Mouse (Mus musculus) thymus, postnatal 0 days (tissue): Measurements from ENCODE around the gene Lamb3. TPM values are rescaled to one million over a fixed set of nuclear protein-coding genes. Genes with fewer than 3 reads are reported as not detected.

ENCODE experiments used
- DNase-seq: peaks from one replicate; pipeline ENCODE4 v3.0.0-alpha.2; 2015; ENCODE audit warnings: low spot score
- polyA plus RNA-seq: library from polyadenylated mRNA; unstranded; fragments of >200 nt; fragmentation: Nextera tagmentation; extraction: Ambion mirVana; gene quantifications from 2 replicates; pipeline ENCODE4 v1.2.1, GENCODE M21; 2015

The Lamb3 gene
- polyA plus RNA-seq, 1 experiment from 2014 or later = 22.2 TPM

DNA sequence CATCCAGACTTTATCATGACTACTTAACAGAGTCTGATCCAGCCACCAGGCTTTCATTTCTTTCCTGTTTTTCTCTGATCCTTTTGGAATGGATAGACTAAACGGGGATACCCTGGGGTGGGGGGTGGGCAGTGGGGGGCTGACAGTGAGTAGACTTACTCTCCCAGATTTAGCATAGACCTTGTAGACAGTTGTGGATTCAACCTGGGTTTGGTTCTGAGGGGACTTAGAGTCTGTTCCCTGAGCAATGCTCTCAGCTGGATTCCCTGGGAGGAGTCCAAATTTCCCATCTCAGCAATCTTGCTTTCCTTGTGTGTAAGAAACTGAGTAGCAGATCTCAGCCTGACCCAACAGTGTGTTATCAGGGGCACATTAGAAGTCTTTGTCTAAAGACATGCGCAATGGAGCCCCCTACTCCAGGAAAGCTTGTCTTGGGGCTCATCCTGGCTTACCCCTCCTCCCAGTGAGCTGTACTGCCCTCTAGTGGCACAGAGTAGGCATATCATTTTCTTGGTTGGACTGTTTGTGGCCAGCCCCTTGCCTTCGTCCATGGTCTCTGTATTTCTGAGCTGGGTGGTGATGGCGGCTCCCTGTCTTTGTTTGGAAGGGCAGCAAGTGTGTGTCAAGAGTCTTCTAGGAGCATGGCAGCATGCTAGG is 169.1 kb downstream of the Lamb3 start:
- peak; percentile 70 for DNase-seq

DNA sequence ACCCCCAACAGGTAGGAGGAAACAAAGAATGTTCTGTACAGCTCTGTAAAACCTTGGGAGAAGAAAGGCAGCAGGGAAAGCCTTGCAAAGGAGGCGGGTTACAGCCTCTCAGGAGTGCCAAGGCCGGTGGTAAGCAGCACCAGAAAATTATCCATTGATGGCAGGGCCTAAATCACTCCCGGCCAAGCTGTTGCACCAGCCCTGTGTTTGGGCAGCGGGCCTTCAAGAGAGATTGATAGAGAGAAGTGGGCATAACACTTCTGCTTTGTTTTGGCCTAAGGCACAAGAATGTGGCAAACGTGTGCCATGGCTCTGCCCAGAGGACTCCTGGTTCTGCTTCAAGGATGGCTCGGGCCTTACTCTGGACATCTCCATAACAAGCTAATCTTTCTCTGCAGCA is 172.1 kb downstream of the Lamb3 start:
- DNase-seq = no peak

DNA sequence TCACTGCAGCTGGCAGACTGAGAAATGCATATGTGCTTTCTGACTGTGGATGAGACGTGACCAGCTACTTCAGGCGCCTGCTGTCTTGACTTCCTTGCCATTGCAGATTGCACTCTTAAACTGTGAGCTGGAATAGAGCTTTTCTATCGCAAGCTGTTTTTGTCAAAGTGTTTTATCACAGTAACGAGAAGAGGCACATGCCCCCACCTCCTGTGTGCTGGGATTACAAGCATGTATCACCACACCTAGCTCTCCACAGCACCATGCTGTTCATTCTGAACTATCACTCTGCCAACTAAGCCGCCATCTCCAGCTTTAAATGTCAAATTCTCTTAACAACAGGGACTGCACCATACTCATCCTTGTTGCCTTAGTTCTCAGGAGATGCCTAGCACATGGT is 173.4 kb downstream of the Lamb3 start:
- no peak for DNase-seq

DNA sequence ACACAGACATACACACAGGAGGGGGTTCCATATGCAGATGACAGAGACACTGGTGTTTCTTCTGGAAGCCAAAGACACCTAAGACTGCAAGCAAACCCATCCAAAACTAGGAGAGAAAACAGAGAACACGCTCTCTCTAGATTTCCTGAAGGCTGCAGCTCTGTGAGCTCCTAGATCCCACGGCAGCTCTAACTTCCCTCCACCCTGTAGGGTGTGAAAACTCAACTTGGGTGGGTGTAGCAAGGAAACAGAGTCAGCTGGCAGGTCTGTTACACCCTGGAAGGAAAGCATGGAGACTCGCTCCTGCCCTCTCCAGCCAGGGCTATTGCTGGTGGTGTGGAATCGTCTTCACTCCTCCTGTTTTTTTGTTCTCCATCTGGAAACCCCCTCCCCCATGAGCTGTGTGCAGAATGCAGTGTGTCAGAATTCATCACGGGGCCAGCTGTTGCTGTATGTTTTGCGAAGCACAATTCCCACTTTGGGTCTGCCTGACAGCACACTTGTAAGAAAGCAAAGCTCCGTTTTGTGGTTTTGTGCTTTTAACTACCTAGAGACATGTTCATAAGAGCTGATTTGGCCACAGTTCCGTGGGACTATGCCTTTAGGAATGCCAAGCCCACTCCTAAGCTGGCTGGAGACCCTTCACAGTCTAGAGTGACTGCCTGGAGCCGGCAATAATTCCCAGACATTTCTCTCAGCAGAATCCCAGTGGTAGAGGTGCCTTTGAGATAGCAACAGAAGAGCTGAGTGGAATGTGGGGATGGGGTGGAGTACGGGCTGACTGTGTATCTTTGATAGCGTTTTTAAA is 174.3 kb downstream of the Lamb3 start:
- no peak for DNase-seq

DNA sequence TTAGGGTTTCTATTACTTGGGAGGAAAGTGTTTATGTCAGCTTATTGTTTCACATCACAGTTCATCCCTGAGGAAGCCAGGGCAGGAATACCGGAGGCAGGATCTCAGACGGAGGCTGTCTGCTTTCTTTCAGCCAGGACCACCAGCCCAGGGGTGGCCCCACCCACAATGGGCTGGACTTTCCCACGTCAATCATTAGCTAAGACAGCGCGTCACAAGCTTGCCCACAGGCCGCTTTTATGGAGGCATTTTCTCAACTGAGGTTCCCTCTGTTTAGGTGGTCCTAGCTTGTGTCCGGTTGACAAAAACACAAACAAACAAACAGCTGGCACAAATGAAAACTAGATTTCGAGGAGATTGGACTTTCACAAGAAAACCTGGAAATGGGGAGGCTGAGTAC is 174.9 kb downstream of the Lamb3 start:
- peak; percentile 75 for DNase-seq

DNA sequence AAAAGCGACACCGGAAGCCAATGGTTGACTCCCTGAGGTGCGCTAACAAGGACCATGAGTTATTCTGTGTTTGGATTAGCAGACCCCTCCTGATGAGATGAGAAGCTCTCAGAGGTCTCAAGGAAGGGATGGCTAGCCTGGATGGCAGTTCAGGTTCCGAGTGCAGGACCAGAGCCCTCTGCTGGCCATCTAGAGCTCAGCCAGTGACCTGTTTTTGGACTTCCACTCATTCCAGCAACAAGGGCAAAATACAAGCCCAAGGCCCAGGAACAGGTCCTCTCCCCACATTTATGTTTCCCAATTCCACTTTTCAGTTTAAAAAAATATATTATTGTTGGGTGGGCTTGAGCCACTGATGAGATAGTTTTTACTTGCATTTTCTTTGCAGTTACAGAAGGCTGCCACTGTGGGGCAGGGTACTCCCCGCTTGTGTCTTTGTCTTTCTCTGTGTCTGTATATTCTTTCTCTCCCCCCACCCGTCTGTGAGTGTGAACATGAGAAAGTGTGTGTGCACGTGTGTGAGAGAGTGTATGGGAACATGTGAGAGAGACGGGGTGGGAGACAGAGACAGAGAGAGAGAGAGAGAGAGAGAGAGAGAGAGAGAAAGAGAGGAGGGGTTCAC is 175.5 kb downstream of the Lamb3 start:
- peak; percentile 68 for DNase-seq

DNA sequence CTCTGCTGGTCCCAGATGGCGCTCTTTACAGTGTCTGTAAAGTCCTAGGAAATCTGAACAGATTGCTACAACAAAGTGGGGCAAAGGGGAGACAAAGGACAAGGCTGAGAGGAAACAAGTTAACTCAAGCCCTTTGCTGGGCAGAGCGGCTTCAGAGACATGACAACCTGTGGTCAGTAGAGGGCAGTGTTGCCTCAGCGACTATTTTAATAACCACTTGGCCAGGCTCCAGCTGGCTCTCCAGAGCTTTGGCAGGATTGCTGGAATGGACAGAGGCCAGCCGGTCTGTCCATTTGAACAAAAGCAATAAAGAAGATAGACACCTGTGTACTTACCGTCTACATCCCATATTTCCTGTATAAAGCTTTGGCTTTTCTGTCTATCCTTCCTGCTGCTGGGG is 178.6 kb downstream of the Lamb3 start:
- peak; percentile 73 for DNase-seq

DNA sequence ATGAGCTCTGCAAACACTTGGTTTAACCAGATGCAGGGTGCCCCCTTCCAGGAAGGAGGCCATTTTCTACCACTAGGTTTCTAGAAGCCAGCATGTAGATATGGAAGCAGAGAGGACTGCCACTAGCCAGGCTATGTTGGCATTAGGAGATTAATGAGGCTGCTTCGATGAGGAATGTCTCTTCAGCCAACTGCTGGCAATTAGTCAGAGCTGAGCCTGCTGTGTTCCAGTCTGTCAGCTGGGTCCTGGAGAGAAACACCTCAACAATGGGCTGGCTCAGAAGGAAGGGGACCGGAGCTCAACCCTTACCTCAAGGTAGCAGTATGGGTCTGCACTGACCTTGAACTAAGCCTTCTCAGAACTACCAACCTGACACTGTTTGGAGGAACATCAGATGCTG is 179.7 kb downstream of the Lamb3 start:
- DNase-seq = no peak

DNA sequence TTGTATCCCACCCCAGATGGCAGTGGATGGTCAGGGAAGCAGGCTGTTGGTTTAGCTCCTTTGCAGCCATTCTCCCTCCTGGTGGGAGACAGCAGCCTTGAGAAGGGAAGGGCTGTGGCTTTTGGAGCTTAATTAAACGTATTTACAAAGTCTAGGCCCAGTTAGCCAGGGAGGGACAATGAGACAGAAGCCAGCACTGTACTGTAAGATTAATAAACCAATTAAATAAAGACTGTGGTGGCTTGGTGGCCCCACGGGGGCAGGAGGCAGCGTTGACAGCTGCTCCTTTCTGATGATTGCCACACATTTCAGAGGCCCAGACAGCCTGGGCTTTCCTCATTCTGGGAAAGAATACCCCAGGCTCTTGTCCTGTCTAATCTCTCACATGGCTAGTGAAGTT is 182.0 kb downstream of the Lamb3 start:
- DNase-seq = no peak

DNA sequence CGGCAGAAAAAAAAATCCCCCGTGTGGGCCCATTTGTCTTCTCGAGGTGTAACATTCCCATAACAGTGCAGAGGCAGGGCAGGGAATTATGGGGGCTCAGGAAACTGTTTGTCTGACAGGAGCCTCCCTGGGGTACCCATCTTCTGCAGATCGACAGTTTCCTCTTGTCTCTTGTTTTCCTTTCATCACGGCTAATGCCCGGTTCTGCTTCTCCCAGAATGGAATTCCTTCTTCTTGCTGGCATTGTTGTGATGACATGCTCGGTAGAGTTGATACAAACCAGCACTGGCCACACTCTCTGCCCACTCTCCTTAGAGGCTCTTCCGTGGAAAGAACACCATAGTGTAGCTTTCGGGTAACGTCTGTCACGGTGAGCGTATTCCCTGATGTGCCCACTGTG is 182.5 kb downstream of the Lamb3 start:
- DNase-seq = no peak

DNA sequence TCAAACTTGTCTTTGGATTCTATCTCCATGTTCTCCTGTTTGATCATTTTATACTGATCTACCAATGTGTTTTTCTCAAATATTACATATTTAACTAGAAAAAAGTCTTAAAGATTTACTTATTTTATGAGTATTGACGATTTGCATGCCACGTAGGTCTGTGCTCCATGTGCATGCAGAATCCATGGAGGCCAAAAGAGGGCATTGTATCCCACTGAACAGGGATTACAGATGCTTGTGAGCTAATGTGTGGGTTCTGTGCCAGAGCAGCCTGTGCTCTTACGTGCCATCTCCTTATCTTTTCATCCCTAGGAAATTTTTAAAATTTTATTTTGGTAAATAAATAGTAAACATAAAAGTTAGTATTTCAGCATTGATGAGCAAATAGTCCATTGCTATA is 184.8 kb downstream of the Lamb3 start:
- DNase-seq = no peak

Other genes with a start within 250 kb of the Lamb3 start
- 1.1 and 2.0 TPM in 2 replicates for gene Syt14, start 171.9 kb upstream of the Lamb3 start, polyA plus RNA-seq
- 10.2 and 12.9 TPM in 2 replicates for gene Diexf, start 77.4 kb upstream of the Lamb3 start, polyA plus RNA-seq
- 9.4 and 10.0 TPM in 2 replicates for gene Irf6, start 54.6 kb upstream of the Lamb3 start, polyA plus RNA-seq
- gene A130010J15Rik, start 39.7 kb upstream of the Lamb3 start, polyA plus RNA-seq = 13.7 and 14.4 TPM in 2 replicates
- 193 and 196 TPM in 2 replicates for gene Traf3ip3, start 6.0 kb upstream of the Lamb3 start, polyA plus RNA-seq
- gene Hsd11b1, start 56.4 kb downstream of the Lamb3 start, polyA plus RNA-seq = 43.6 and 49.4 TPM in 2 replicates
- gene G0s2, start 65.5 kb downstream of the Lamb3 start, polyA plus RNA-seq = 19.9 and 21.3 TPM in 2 replicates
- gene Camk1g, start 162.6 kb downstream of the Lamb3 start, polyA plus RNA-seq = 1.0 and 2.6 TPM in 2 replicates